Mouse (Mus musculus) forebrain, embryonic 11.5 days (tissue): ENCODE data around the gene Gstm7. TPM values are rescaled to one million over a fixed set of nuclear protein-coding genes. Genes with fewer than 3 reads are reported as not detected.
A peak's percentile ranks its signal among the peaks of the same experiment; 100 is the strongest.
"Not testable (repeated sequence)": the region's sequence is repeated elsewhere in the genome, so short reads cannot be mapped to it uniquely, and the experiment has no call there.

Experiments
- ATAC-seq: fragments of 200-750 bp; cut with Nextera tagmentation; replicated peaks from 2 replicates; pipeline ENCODE4 v1.8.0; 2017; ENCODE audit warnings: moderate TSS enrichment; ENCODE audit not compliant: low FRiP score
- DNase-seq: peaks from one replicate; pipeline ENCODE4 v3.0.0-alpha.2; 2017; ENCODE audit warnings: low spot score
- H3K27ac ChIP-seq: fragments of 300-500 bp; sonication (generic); 2 replicates; pipeline ENCODE4 v1.5.1; 2014; ENCODE audit warnings: low read depth, low read length
- H3K27me3 ChIP-seq: fragments of 300-500 bp; sonication (generic); 2 replicates; pipeline ENCODE4 v1.6.1; 2014; ENCODE audit warnings: mild to moderate bottlenecking, low read length, mixed read lengths; ENCODE audit not compliant: control insufficient read depth, insufficient read depth
- H3K36me3 ChIP-seq: fragments of 300-500 bp; sonication (generic); 2 replicates; pipeline ENCODE4 v1.6.1; 2014; ENCODE audit warnings: mild to moderate bottlenecking, low read length, moderate library complexity, mixed read lengths; ENCODE audit not compliant: control insufficient read depth, insufficient read depth
- H3K4me1 ChIP-seq: fragments of 300-500 bp; sonication (generic); replicated peaks from 2 replicates; pipeline ENCODE4 v1.6.1; 2014; ENCODE audit warnings: low read length, mixed read lengths; ENCODE audit not compliant: control insufficient read depth, insufficient read depth
- H3K4me2 ChIP-seq: fragments of 300-500 bp; sonication (generic); 2 replicates; pipeline ENCODE4 v1.6.1; 2014; ENCODE audit warnings: low read depth, mild to moderate bottlenecking, low read length, moderate library complexity, mixed read lengths; ENCODE audit not compliant: severe bottlenecking
- H3K4me3 ChIP-seq: fragments of 300-500 bp; sonication (generic); 2 replicates; pipeline ENCODE4 v1.5.1; 2014; ENCODE audit warnings: low read depth, low read length
- H3K9ac ChIP-seq: fragments of 300-500 bp; sonication (generic); 2 replicates; pipeline ENCODE4 v1.6.1; 2014; ENCODE audit warnings: low read length
- H3K9me3 ChIP-seq: fragments of 300-500 bp; sonication (generic); 2 replicates; pipeline ENCODE4 v1.6.1; 2016; ENCODE audit warnings: low read length, mixed read lengths; ENCODE audit not compliant: control insufficient read depth
- WGBS: fragments of 180-500 bp; shearing (Covaris S2); extraction: QIAGEN DNeasy Blood & Tissue Kit; methylation state at CpG from one replicate; pipeline ENCODE4 v1.1.7; 2014; 5-methylcytosine and 5-hydroxymethylcytosine counted together
- polyA plus RNA-seq: library from polyadenylated mRNA; unstranded; fragments of >200 nt; fragmentation: Nextera tagmentation; extraction: Ambion mirVana; gene quantifications from 2 replicates; pipeline ENCODE4 v1.2.1, GENCODE M21; 2014

Gstm7 gene
- polyA plus RNA-seq, 1 experiment from 2014 or later, result 42.9 TPM

- WGBS, result 80% methylated on average over 15 of the region's 15 CpGs
- no peak overlapping the region for H3K4me2 ChIP-seq
- H3K36me3 ChIP-seq, result no peaks in the 10 kb centered on the region
- ATAC-seq, result no peak
- H3K4me3 ChIP-seq, result no peak overlapping the region
- H3K27ac ChIP-seq, result no peak overlapping the region
- no peak for DNase-seq
- H3K9ac ChIP-seq, result no peak overlapping the region
- no peaks in the 10 kb centered on the region for H3K9me3 ChIP-seq
- no peaks in the 10 kb centered on the region for H3K4me1 ChIP-seq
- H3K27me3 ChIP-seq, result no peaks in the 10 kb centered on the region
These were observed 14.9 kb downstream of the Gstm7 start for GRCm38 (mm10) chr3:107916674-107917073.

- DNase-seq (no peak), ATAC-seq (no peak)
- 66% methylated on average over 6 of the region's 6 CpGs for WGBS
- Histone ChIP-seq H3K9ac (no peak overlapping the region), H3K27ac (no peak overlapping the region), H3K9me3 (no peaks in the 10 kb centered on the region), H3K4me1 (no peaks in the 10 kb centered on the region), H3K4me2 (no peak overlapping the region), H3K4me3 (no peak overlapping the region), H3K36me3 (no peaks in the 10 kb centered on the region), H3K27me3 (no peaks in the 10 kb centered on the region)
These were observed 25.7 kb downstream of the Gstm7 start for GRCm38 (mm10) chr3:107905942-107906341.

- Histone ChIP-seq H3K9me3 (no peaks in the 10 kb centered on the region), H3K9ac (no peak overlapping the region), H3K4me2 (no peak overlapping the region), H3K36me3 (no peaks in the 10 kb centered on the region; the same call in 1 of the 2 replicates), H3K27ac (no peak overlapping the region), H3K27me3 (no peaks in the 10 kb centered on the region), H3K4me3 (no peak overlapping the region), H3K4me1 (no peaks in the 10 kb centered on the region)
- 74% methylated on average over 11 of the region's 11 CpGs for WGBS
- no peak for ATAC-seq
- DNase-seq, result no peak
These were observed 30.5 kb downstream of the Gstm7 start for GRCm38 (mm10) chr3:107900955-107901673.

- H3K27me3 ChIP-seq, result no peaks in the 10 kb centered on the region
- no peak overlapping the region for H3K4me2 ChIP-seq
- H3K27ac ChIP-seq, result no peak overlapping the region
- peaks cover 2% of the 10 kb centered on the region; the same call in 1 of the 2 replicates for H3K4me1 ChIP-seq
- no peak overlapping the region for H3K4me3 ChIP-seq
- ATAC-seq (no peak), DNase-seq (no peak)
- WGBS, result 94% methylated on average over 13 of the region's 13 CpGs
- H3K36me3 ChIP-seq, result no peaks in the 10 kb centered on the region; the same call in 1 of the 2 replicates
- no peaks in the 10 kb centered on the region for H3K9me3 ChIP-seq
- no peak overlapping the region for H3K9ac ChIP-seq
These were observed 32.9 kb downstream of the Gstm7 start for GRCm38 (mm10) chr3:107898691-107899090.

GRCm38 (mm10) chr3:107895720-107896569, 35.7 kb downstream of the Gstm7 start, which contains the start of gene Gstm5:
Gstm5 (plus strand) TSS chr3:107895821.
- Histone ChIP-seq H3K9ac (peak within 1 kb of the TSS; percentile 92), H3K27ac (peak within 1 kb of the TSS; percentile 57; the same call in 1 of the 2 replicates), H3K27me3 (no peaks in the 10 kb centered on the region), H3K9me3 (no peaks in the 10 kb centered on the region), H3K4me3 (peak within 1 kb of the TSS; percentile 75), H3K36me3 (no peaks in the 10 kb centered on the region; the same call in 1 of the 2 replicates), H3K4me1 (peaks cover 2% of the 10 kb centered on the region; the same call in 1 of the 2 replicates), H3K4me2 (peak within 1 kb of the TSS; percentile 78)
- WGBS, result 6% methylated on average over 40 of the region's 40 CpGs
- DNase-seq, result peak; percentile 91
- peak; percentile 95 for ATAC-seq

GRCm38 (mm10) chr3:107895194-107895719, 36.4 kb downstream of the Gstm7 start:
- peaks cover 2% of the 10 kb centered on the region; the same call in 1 of the 2 replicates for H3K4me1 ChIP-seq
- H3K4me3 ChIP-seq, result peak overlapping the region; percentile 75
- H3K36me3 ChIP-seq, result no peaks in the 10 kb centered on the region; the same call in 1 of the 2 replicates
- H3K9ac ChIP-seq, result peak overlapping the region; percentile 92
- ATAC-seq, result peak; percentile 40; the same call in 1 of the 2 replicates
- H3K27ac ChIP-seq, result no peak overlapping the region
- H3K27me3 ChIP-seq, result no peaks in the 10 kb centered on the region
- 14% methylated on average over 6 of the region's 6 CpGs for WGBS
- H3K4me2 ChIP-seq, result peak overlapping the region; percentile 78
- no peaks in the 10 kb centered on the region for H3K9me3 ChIP-seq
- DNase-seq, result no peak

- 90% methylated on average over 2 of the region's 2 CpGs for WGBS
- H3K36me3 ChIP-seq, H3K9me3 ChIP-seq, H3K4me2 ChIP-seq, H3K9ac ChIP-seq, H3K27ac ChIP-seq, DNase-seq, H3K27me3 ChIP-seq, ATAC-seq, H3K4me1 ChIP-seq, H3K4me3 ChIP-seq: not testable (repeated sequence)
These were observed 42.4 kb downstream of the Gstm7 start for GRCm38 (mm10) chr3:107889236-107889635.

- no peaks in the 10 kb centered on the region for H3K27me3 ChIP-seq
- DNase-seq (no peak), ATAC-seq (no peak)
- no peaks in the 10 kb centered on the region for H3K9me3 ChIP-seq
- no peaks in the 10 kb centered on the region for H3K4me1 ChIP-seq
- H3K4me3 ChIP-seq, result no peak overlapping the region
- no peak overlapping the region for H3K27ac ChIP-seq
- no peak overlapping the region for H3K4me2 ChIP-seq
- H3K36me3 ChIP-seq, result no peaks in the 10 kb centered on the region
- 91% methylated on average over 9 of the region's 9 CpGs for WGBS
- H3K9ac ChIP-seq, result no peak overlapping the region
These were observed 43.7 kb downstream of the Gstm7 start for GRCm38 (mm10) chr3:107887674-107888495.
